Mouse (Mus musculus): ENCODE results near the gene E330021D16Rik.

- no peak for TF ChIP-seq CTCF (IDR thresholded peaks at IDR 0.05; ENCODE audit: low read depth)
- TF ChIP-seq EP300 (IDR thresholded peaks at IDR 0.05; ENCODE audit: low read depth), result no peak
Observed at GRCm38 (mm10) chr6:136425956-136426355, 10.6 kb upstream of the E330021D16Rik start.

Measured in liver, embryonic 14.5 days (tissue).